Mouse (Mus musculus): ENCODE data around the gene Grin3a. TPM values are rescaled to one million over a fixed set of nuclear protein-coding genes. Genes with fewer than 3 reads are reported as not detected.
A peak's percentile ranks its signal among the peaks of the same experiment; 100 is the strongest.
"Not testable (repeated sequence)": the region's sequence is repeated elsewhere in the genome, so short reads cannot be mapped to it uniquely, and the experiment has no call there.

Grin3a gene
- total and polyA plus RNA-seq, 3 experiments, result 0.27 TPM; not detected in 2

DNA sequence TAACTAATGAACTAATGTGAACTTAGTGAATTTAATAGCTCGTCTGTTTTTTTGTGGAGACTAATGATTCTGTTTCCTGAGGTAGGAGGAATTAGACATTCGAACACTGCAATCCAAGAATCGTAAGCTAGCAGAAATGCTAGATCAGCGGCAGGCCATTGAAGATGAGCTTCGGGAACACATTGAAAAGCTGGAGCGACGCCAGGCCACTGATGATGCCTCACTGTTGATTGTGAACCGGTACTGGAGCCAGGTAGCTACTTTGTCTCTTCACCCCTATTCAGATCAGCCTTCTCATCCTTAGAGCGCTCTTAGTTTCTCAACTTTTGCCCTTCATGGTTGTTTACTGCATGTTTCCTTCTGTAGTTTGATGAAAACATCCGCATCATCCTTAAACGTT, 207.7 kb downstream of the Grin3a start:
- H3K36me3 ChIP-seq (replicated peaks), result peaks cover 85% of the 10 kb centered on the region
- H3K4me1 ChIP-seq (ENCODE audit: insufficient read depth, low read depth, low read length), result peaks cover 24% of the 10 kb centered on the region
- no peaks in the 10 kb centered on the region for H3K27me3 ChIP-seq (ENCODE audit: insufficient read depth, low read length)
- no peaks in the 10 kb centered on the region for H3K9me3 ChIP-seq (replicated peaks)
- ATAC-seq (ENCODE audit: extremely low read depth, insufficient number of reproducible peaks, low FRiP score, poor library complexity, severe bottlenecking) (no peak), DNase-seq (ENCODE audit: low spot score) (no peak)
- TF ChIP-seq GATA1 (IDR thresholded peaks at IDR 0.05; ENCODE audit: borderline replicate concordance, low read length) (no peak), POLR2AphosphoS5 (IDR thresholded peaks at IDR 0.05; ENCODE audit: insufficient replicate concordance, low read depth, low read length) (no peak)
- no peak overlapping the region for H3K4me3 ChIP-seq (ENCODE audit: low read depth, low read length)

GRCm38 (mm10) chr4:49632139-49632481, 213.4 kb downstream of the Grin3a start:
- no peak for ATAC-seq (ENCODE audit: extremely low read depth, insufficient number of reproducible peaks, low FRiP score, poor library complexity, severe bottlenecking)
- peaks cover 37% of the 10 kb centered on the region for H3K36me3 ChIP-seq (replicated peaks)
- TF ChIP-seq TAL1 (conservative IDR thresholded peaks at IDR 0.05; ENCODE audit: low read depth, low read length) (no peak), GATA2 (IDR thresholded peaks at IDR 0.05; ENCODE audit: borderline replicate concordance, low read depth, low read length) (no peak), POLR2AphosphoS5 (IDR thresholded peaks at IDR 0.05; ENCODE audit: insufficient replicate concordance, low read depth, low read length) (no peak), GATA1 (IDR thresholded peaks at IDR 0.05; ENCODE audit: borderline replicate concordance, low read length) (no peak), CTCF (IDR thresholded peaks at IDR 0.05; ENCODE audit: low read depth, low read length) (no peak)

DNA sequence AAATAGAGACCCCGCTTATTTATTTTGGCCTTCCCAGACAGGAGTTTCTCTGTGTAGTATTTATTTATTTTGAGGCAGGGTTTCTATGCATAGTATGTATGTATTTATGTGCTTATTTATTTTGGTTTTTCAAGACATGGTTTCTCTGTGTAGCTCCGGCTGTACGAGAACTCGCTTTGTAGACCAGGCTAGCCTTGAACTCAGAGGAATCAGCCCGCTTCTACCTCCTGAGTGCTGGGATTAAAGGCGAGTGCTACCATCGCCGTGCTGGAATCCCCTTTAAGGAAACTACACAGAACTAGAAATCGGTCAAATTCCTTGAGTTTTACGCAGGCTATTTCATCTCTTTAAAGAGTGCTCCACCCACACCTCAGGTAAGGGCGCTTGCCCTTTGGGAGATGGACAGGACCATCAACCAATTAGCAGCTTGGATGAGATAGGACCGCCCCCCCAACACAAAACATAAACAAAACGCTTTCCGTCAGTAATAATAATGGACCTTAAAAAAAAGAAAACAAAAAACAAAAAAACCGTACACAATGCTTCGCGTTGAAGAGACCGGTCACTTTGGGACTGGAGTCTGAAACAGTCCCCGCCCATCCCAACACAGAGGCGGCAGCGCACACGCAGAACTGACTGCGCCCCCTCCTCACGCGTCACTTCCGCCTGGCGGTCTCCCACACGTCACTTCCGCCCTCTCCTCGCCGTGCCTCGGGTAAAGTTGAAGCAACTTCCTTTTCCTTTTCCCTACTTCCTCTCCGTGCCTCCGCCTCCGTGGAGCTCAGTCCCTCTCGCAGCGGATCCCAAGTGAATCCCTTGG, 214.0 kb downstream of the Grin3a start, which contains the start of gene Rnf20:
Rnf20 (plus strand) TSS at position 688 of the 820 bp plus-strand sequence.
- Histone ChIP-seq H3K9me3 (replicated peaks) (no peaks in the 10 kb centered on the region), H3K36me3 (replicated peaks) (peaks cover 31% of the 10 kb centered on the region), H3K4me1 (ENCODE audit: insufficient read depth, low read depth, low read length) (peaks cover 29% of the 10 kb centered on the region), H3K27me3 (ENCODE audit: insufficient read depth, low read length) (no peaks in the 10 kb centered on the region), H3K4me3 (ENCODE audit: low read depth, low read length) (peak within 1 kb of the TSS; percentile 80)
- DNase-seq (ENCODE audit: low spot score) (peak; percentile 94), ATAC-seq (ENCODE audit: extremely low read depth, insufficient number of reproducible peaks, low FRiP score, poor library complexity, severe bottlenecking) (peak; percentile 95)
- TF ChIP-seq GATA1 (IDR thresholded peaks at IDR 0.05; ENCODE audit: borderline replicate concordance, low read length) (no peak), TAL1 (conservative IDR thresholded peaks at IDR 0.05; ENCODE audit: low read depth, low read length) (no peak), GATA2 (IDR thresholded peaks at IDR 0.05; ENCODE audit: borderline replicate concordance, low read depth, low read length) (no peak), POLR2AphosphoS5 (IDR thresholded peaks at IDR 0.05; ENCODE audit: insufficient replicate concordance, low read depth, low read length) (no peak), CTCF (IDR thresholded peaks at IDR 0.05; ENCODE audit: low read depth, low read length) (no peak)

More at GRCm38 (mm10) chr4:49632139-49632481, 213.4 kb downstream of the Grin3a start:
- no peaks in the 10 kb centered on the region for H3K27me3 ChIP-seq (ENCODE audit: insufficient read depth, low read length)
- peaks cover 25% of the 10 kb centered on the region for H3K4me1 ChIP-seq (ENCODE audit: insufficient read depth, low read depth, low read length)
- no peak for DNase-seq (ENCODE audit: low spot score)
- peak overlapping the region; percentile 80 for H3K4me3 ChIP-seq (ENCODE audit: low read depth, low read length)
- no peaks in the 10 kb centered on the region for H3K9me3 ChIP-seq (replicated peaks)

- no peaks in the 10 kb centered on the region for H3K27me3 ChIP-seq (ENCODE audit: insufficient read depth, low read length)
- no peak overlapping the region for H3K4me3 ChIP-seq (ENCODE audit: low read depth, low read length)
- no peaks in the 10 kb centered on the region for H3K9me3 ChIP-seq (replicated peaks)
- peaks cover 32% of the 10 kb centered on the region for H3K4me1 ChIP-seq (ENCODE audit: insufficient read depth, low read depth, low read length)
- DNase-seq (ENCODE audit: low spot score), result no peak
- no peak for TF ChIP-seq POLR2AphosphoS5 (IDR thresholded peaks at IDR 0.05; ENCODE audit: insufficient replicate concordance, low read depth, low read length)
- ATAC-seq (ENCODE audit: extremely low read depth, insufficient number of reproducible peaks, low FRiP score, poor library complexity, severe bottlenecking), result no peak
- H3K36me3 ChIP-seq (replicated peaks), result peaks cover 5% of the 10 kb centered on the region
These were observed 216.6 kb downstream of the Grin3a start for GRCm38 (mm10) chr4:49628941-49629340.

DNA sequence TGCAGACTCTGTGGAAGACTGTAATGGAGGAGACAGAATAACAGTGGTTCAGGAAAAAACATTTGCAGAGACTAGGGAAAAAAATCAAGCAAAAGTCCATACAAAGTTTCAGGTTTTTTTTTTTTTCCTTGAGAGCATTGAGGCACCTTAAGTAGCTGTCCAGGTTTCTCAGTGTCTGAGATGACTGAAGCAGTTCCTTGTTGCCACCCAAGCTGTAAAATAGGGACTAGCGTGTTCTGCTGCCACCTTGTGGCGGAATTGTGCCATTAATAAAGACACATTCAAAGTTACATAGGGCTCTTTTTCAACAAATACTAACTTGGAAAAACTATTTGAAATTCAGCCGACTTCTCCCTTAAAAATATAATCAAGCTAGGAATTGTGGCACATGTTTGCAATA, 218.6 kb downstream of the Grin3a start:
- Histone ChIP-seq H3K27me3 (ENCODE audit: insufficient read depth, low read length) (no peaks in the 10 kb centered on the region), H3K36me3 (replicated peaks) (no peaks in the 10 kb centered on the region), H3K9me3 (replicated peaks) (no peaks in the 10 kb centered on the region), H3K4me3 (ENCODE audit: low read depth, low read length) (no peak overlapping the region), H3K4me1 (ENCODE audit: insufficient read depth, low read depth, low read length) (peaks cover 25% of the 10 kb centered on the region)
- ATAC-seq (ENCODE audit: extremely low read depth, insufficient number of reproducible peaks, low FRiP score, poor library complexity, severe bottlenecking) (peak; percentile 19; the same call in 1 of the 2 replicates), DNase-seq (ENCODE audit: low spot score) (peak; percentile 57)
- TF ChIP-seq CTCF (IDR thresholded peaks at IDR 0.05; ENCODE audit: low read depth, low read length) (peak; percentile 67), GATA1 (IDR thresholded peaks at IDR 0.05; ENCODE audit: borderline replicate concordance, low read length) (no peak), TAL1 (conservative IDR thresholded peaks at IDR 0.05; ENCODE audit: low read depth, low read length) (no peak)

- H3K36me3 ChIP-seq (replicated peaks); H3K9me3 ChIP-seq (replicated peaks); H3K4me3 ChIP-seq (ENCODE audit: low read depth, low read length); ATAC-seq (ENCODE audit: extremely low read depth, insufficient number of reproducible peaks, low FRiP score, poor library complexity, severe bottlenecking); DNase-seq (ENCODE audit: low spot score); H3K27me3 ChIP-seq (ENCODE audit: insufficient read depth, low read length): not testable (repeated sequence)
- H3K4me1 ChIP-seq (ENCODE audit: insufficient read depth, low read depth, low read length), result peaks cover 21% of the 10 kb centered on the region
These were observed 220.6 kb downstream of the Grin3a start for GRCm38 (mm10) chr4:49624969-49625368.

- H3K4me1 ChIP-seq (ENCODE audit: insufficient read depth, low read depth, low read length), result peaks cover 24% of the 10 kb centered on the region
- H3K9me3 ChIP-seq (replicated peaks), result no peaks in the 10 kb centered on the region
- no peak for DNase-seq (ENCODE audit: low spot score)
- no peak overlapping the region for H3K4me3 ChIP-seq (ENCODE audit: low read depth, low read length)
- no peaks in the 10 kb centered on the region for H3K36me3 ChIP-seq (replicated peaks)
- H3K27me3 ChIP-seq (ENCODE audit: insufficient read depth, low read length), result no peaks in the 10 kb centered on the region
- TF ChIP-seq GATA2 (IDR thresholded peaks at IDR 0.05; ENCODE audit: borderline replicate concordance, low read depth, low read length), result no peak
- TF ChIP-seq CTCF (IDR thresholded peaks at IDR 0.05; ENCODE audit: low read depth, low read length), result no peak
- no peak for TF ChIP-seq TAL1 (conservative IDR thresholded peaks at IDR 0.05; ENCODE audit: low read depth, low read length)
- TF ChIP-seq GATA1 (IDR thresholded peaks at IDR 0.05; ENCODE audit: borderline replicate concordance, low read length), result no peak
- no peak for TF ChIP-seq POLR2AphosphoS5 (IDR thresholded peaks at IDR 0.05; ENCODE audit: insufficient replicate concordance, low read depth, low read length)
- no peak for ATAC-seq (ENCODE audit: extremely low read depth, insufficient number of reproducible peaks, low FRiP score, poor library complexity, severe bottlenecking)
These were observed 221.6 kb downstream of the Grin3a start for GRCm38 (mm10) chr4:49623916-49624315.
